25 mouse cellular contexts compared by ENCODE assay signal in genomic region chr16:29378458-29378857, GRCm38 (mm10). TPM values are rescaled to one million over a fixed set of nuclear protein-coding genes. Genes with fewer than 3 reads are reported as not detected.
DNase-seq lines count a peak whose midpoint lies in the region; ATAC-seq and TF ChIP-seq lines count a peak whose summit lies in the region.
"Had no signal": no experiment of that assay in that cellular context is flagged by ENCODE, and none has a peak within 500 bp of the region (broad histone marks: within the 10 kb centered on the region; RNA-seq: fewer than 3 reads in every experiment).

TSS of gene Atp13a5 (minus strand) at chr16:29378732.

- no peak for DNase-seq in layer of hippocampus, postnatal 10 days (ENCODE audit: low spot score in 2 of 2)
- DNase-seq in layer of hippocampus, adult 11-12 months (ENCODE audit: low spot score) = no peak
- DNase-seq in left cerebral cortex, postnatal 25 days (ENCODE audit: low spot score in 2 of 2) = no peak
- DNase-seq in left cerebral cortex, postnatal 4 days = no peak
- DNase-seq in lung, embryonic 14.5 days = peak; percentile 58
- DNase-seq in lung, postnatal 36 days = peak; percentile 74
- no peak for DNase-seq in testis, postnatal 14 days (ENCODE audit: low spot score)
- DNase-seq in MN1 (ENCODE audit: low spot score) = no peak
- DNase-seq: adrenal gland, adult 2 months; cerebellum, adult 9-11 months; heart, postnatal 10 days; kidney, adult 8-10 months; liver, embryonic 13.5 days; right cerebral cortex, postnatal 4 days; thymus, postnatal 36 days had no signal

- no peaks in the 10 kb centered on the region for H3K27me3 ChIP-seq in lung, embryonic 14.5 days (ENCODE audit: insufficient read depth, low read length)
- H3K27me3 ChIP-seq: embryonic facial prominence, embryonic 13.5 days; hindbrain, embryonic 12.5 days; limb, embryonic 13.5 days; liver, embryonic 13.5 days had no signal

- WGBS in lung, embryonic 14.5 days = 21% methylated on average over 4 of the region's 4 CpGs

- intact Hi-C loops in left cerebral cortex, postnatal 25 days (cut with DNase I) = loop anchor here (10.0 kb wide), 1 partner anchor 234 kb away; no protein-coding TSS in a partner anchor
- intact Hi-C loops in left cerebral cortex, postnatal 4 days (cut with DNase I) = no loop called here

- TF ChIP-seq CTCF in lung, embryonic 14.5 days (IDR thresholded peaks at IDR 0.05; ENCODE audit: low read depth) = no peak

- H3K4me2 ChIP-seq in lung, embryonic 14.5 days = no peak within 1 kb of the TSS
- H3K4me2 ChIP-seq: embryonic facial prominence, embryonic 13.5 days; heart, embryonic 11.5 days; hindbrain, embryonic 12.5 days; limb, embryonic 13.5 days; liver, embryonic 13.5 days had no signal

- H3K4me1 ChIP-seq in lung, embryonic 14.5 days (ENCODE audit: insufficient read depth) = no peaks in the 10 kb centered on the region
- H3K4me1 ChIP-seq: embryonic facial prominence, embryonic 13.5 days; hindbrain, embryonic 12.5 days; limb, embryonic 13.5 days; liver, embryonic 13.5 days; midbrain, embryonic 10.5 days had no signal

- H3K9me3 ChIP-seq in lung, embryonic 14.5 days (ENCODE audit: low read depth, low read length) = no peaks in the 10 kb centered on the region
- H3K9me3 ChIP-seq: embryonic facial prominence, embryonic 13.5 days; hindbrain, embryonic 12.5 days; limb, embryonic 13.5 days; liver, embryonic 13.5 days; midbrain, embryonic 10.5 days had no signal

- ATAC-seq in lung, embryonic 14.5 days (ENCODE audit: insufficient read depth) = peak; percentile 71
- ATAC-seq: forebrain, embryonic 16.5 days had no signal

- no peak within 1 kb of the TSS for H3K4me3 ChIP-seq in lung, embryonic 14.5 days (ENCODE audit: low read depth, low read length)
- H3K4me3 ChIP-seq: embryonic facial prominence, embryonic 13.5 days; hindbrain, embryonic 12.5 days; limb, embryonic 13.5 days; liver, embryonic 13.5 days; midbrain, embryonic 10.5 days had no signal

- H3K9ac ChIP-seq in lung, embryonic 14.5 days = no peak within 1 kb of the TSS
- H3K9ac ChIP-seq: embryonic facial prominence, embryonic 13.5 days; hindbrain, embryonic 12.5 days; limb, embryonic 13.5 days; liver, embryonic 13.5 days had no signal

- H3K36me3 ChIP-seq in lung, embryonic 14.5 days (ENCODE audit: insufficient read depth) = no peaks in the 10 kb centered on the region
- H3K36me3 ChIP-seq: embryonic facial prominence, embryonic 13.5 days; hindbrain, embryonic 12.5 days; limb, embryonic 13.5 days; liver, embryonic 13.5 days; midbrain, embryonic 10.5 days had no signal

- no peak within 1 kb of the TSS for H3K27ac ChIP-seq in lung, embryonic 14.5 days (ENCODE audit: low read depth)
- H3K27ac ChIP-seq: embryonic facial prominence, embryonic 13.5 days; hindbrain, embryonic 12.5 days; limb, embryonic 13.5 days; liver, embryonic 13.5 days; macrophage; midbrain, embryonic 10.5 days had no signal

RNA-seq across cellular contexts. Expression of gene Atp13a5, which starts in this region (rescaled TPM):
- 10 to 100 TPM; 12.5 to 13.0 TPM for total RNA-seq in layer of hippocampus, postnatal 10 days (2021)
- total RNA-seq in left cerebral cortex, postnatal 25 days (2021) = 10 to 100 TPM; 11.6 to 11.7 TPM
- total RNA-seq in left cerebral cortex, postnatal 4 days (2021) = 1 to 10 TPM; 4.9 to 5.3 TPM
- not detected in 2 replicates for polyA plus RNA-seq in lung, embryonic 14.5 days (2014; fragmentation: Nextera tagmentation; extraction: Ambion mirVana)
- total RNA-seq: adrenal gland, adult 2 months; granulocyte monocyte progenitor cell, adult 5-6 weeks; heart, postnatal 10 days had no signal
- polyA plus RNA-seq: adrenal gland, adult 2 months; C2C12; heart, embryonic 11.5 days; intestine, embryonic 14.5 days; liver, embryonic 13.5 days; macrophage; midbrain, embryonic 10.5 days had no signal

Comparison
In these comparisons a context has a peak if more than half of its experiments do, and no peak if none do; other contexts are left out.
1. Peak in DNase-seq and ATAC-seq in lung, embryonic 14.5 days; RNA of the gene not detected or under 1 TPM.